Mouse (Mus musculus): ENCODE data around the gene Gid8. TPM values are rescaled to one million over a fixed set of nuclear protein-coding genes. Genes with fewer than 3 reads are reported as not detected.

Gid8 gene
- polyA plus RNA-seq, 1 experiment, result 22.8 TPM

DNA sequence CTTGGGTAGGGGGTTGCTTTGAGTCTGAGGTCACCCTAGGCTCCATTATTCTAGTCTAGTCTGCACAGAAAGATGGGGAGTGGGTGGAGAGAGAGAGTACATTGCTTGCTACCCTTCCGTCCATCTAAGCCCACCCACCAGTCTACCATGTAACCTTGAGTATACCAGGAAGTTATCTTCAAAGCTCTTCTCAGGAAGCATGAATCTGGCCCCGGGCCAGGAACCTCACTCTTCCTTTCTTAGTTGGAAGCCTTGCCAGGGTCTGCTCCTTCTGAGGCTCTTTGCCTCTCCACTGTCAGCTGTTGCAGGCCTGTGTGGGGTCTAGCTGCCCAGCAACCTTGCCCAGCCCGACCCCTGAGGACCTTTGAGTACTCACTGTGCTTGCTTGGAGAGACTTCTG is 21.1 kb downstream of the Gid8 start:
- H3K27me3 ChIP-seq (ENCODE audit: control insufficient read depth, insufficient read depth, low read length), result no peaks in the 10 kb centered on the region
- no peak overlapping the region for H3K4me3 ChIP-seq (ENCODE audit: extremely low read depth, insufficient read depth, insufficient read length)
- 29% methylated on average over 3 of the region's 3 CpGs for WGBS
- TF ChIP-seq CTCF (IDR thresholded peaks at IDR 0.05; ENCODE audit: extremely low read depth, insufficient read depth, insufficient read length, insufficient replicate concordance), result no peak
- no peak for TF ChIP-seq POLR2A (IDR thresholded peaks at IDR 0.05; ENCODE audit: low read depth, low read length)
- H3K36me3 ChIP-seq (ENCODE audit: control insufficient read depth, insufficient read depth, low read length), result no peaks in the 10 kb centered on the region; the same call in 1 of the 2 replicates
- peak overlapping the region; percentile 90 for H3K27ac ChIP-seq (ENCODE audit: insufficient read depth, low read length)
- peaks cover 26% of the 10 kb centered on the region; the same call in 1 of the 2 replicates for H3K4me1 ChIP-seq (ENCODE audit: control insufficient read depth, insufficient read depth, insufficient read length)
- peak; percentile 28 to 56 for DNase-seq (ENCODE audit: low read depth in 1 of 2, low spot score in 2 of 2)

GRCm38 (mm10) chr2:180731984-180732383 is 22.1 kb downstream of the Gid8 start:
- WGBS, result 50% methylated on average over 6 of the region's 6 CpGs
- no peak for DNase-seq (ENCODE audit: low read depth in 1 of 2, low spot score in 2 of 2)
- peak overlapping the region; percentile 90 for H3K27ac ChIP-seq (ENCODE audit: insufficient read depth, low read length)
- peak overlapping the region; percentile 10; the same call in 1 of the 2 replicates for H3K4me3 ChIP-seq (ENCODE audit: extremely low read depth, insufficient read depth, insufficient read length)
- H3K27me3 ChIP-seq (ENCODE audit: control insufficient read depth, insufficient read depth, low read length), result no peaks in the 10 kb centered on the region
- H3K4me1 ChIP-seq (ENCODE audit: control insufficient read depth, insufficient read depth, insufficient read length), result peaks cover 23% of the 10 kb centered on the region; the same call in 1 of the 2 replicates
- TF ChIP-seq CTCF (IDR thresholded peaks at IDR 0.05; ENCODE audit: extremely low read depth, insufficient read depth, insufficient read length, insufficient replicate concordance) (no peak), POLR2A (IDR thresholded peaks at IDR 0.05; ENCODE audit: low read depth, low read length) (no peak)
- no peaks in the 10 kb centered on the region; the same call in 1 of the 2 replicates for H3K36me3 ChIP-seq (ENCODE audit: control insufficient read depth, insufficient read depth, low read length)

DNA sequence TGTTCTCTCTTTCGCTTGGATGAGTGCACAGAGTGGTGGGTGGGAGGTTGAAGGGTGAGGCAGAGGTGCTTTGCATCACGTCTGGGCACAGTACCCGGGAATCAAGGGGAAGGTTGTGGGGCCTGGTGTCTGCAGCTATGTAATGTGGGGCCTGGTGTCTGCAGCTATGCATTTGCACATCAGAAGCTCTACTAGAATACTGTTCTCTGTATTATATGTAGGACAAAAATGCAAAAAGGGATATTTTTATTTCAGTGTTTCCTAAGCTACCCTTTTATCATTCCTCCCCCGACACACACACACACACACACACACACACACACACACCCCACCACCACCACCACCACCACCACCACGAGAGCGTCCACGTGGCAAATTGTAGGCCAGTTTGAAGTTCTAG is 25.3 kb downstream of the Gid8 start:
- H3K27ac ChIP-seq (ENCODE audit: insufficient read depth, low read length), result no peak overlapping the region
- no peak overlapping the region for H3K4me3 ChIP-seq (ENCODE audit: extremely low read depth, insufficient read depth, insufficient read length)
- H3K36me3 ChIP-seq (ENCODE audit: control insufficient read depth, insufficient read depth, low read length), result peaks cover 1% of the 10 kb centered on the region; the same call in 1 of the 2 replicates
- TF ChIP-seq POLR2A (IDR thresholded peaks at IDR 0.05; ENCODE audit: low read depth, low read length), result no peak
- no peak for TF ChIP-seq CTCF (IDR thresholded peaks at IDR 0.05; ENCODE audit: extremely low read depth, insufficient read depth, insufficient read length, insufficient replicate concordance)
- DNase-seq (ENCODE audit: low read depth in 1 of 2, low spot score in 2 of 2), result no peak
- H3K27me3 ChIP-seq (ENCODE audit: control insufficient read depth, insufficient read depth, low read length), result no peaks in the 10 kb centered on the region
- WGBS, result 82% methylated on average over 7 of the region's 7 CpGs
- H3K4me1 ChIP-seq (ENCODE audit: control insufficient read depth, insufficient read depth, insufficient read length), result peaks cover 3% of the 10 kb centered on the region; the same call in 1 of the 2 replicates

DNA sequence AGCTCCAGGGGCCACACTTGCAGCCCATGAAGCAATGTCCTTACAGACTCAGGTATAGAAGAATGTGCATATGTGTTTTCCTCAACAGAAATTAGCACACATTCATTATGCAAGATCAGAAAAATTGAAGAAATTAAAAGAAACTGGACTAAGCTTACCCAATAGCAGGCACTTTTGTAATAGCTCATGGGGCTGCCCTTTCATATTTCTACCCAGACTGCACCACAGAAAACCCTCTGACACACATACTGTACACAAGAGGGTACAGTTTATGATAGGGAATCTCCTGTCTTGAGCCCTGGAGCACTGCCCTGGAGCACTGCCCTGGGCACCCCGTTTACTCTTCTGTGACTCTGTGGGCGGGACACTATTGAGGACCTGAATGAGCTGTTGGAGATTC is 28.1 kb downstream of the Gid8 start:
- H3K4me3 ChIP-seq (ENCODE audit: extremely low read depth, insufficient read depth, insufficient read length), result no peak overlapping the region
- H3K4me1 ChIP-seq (ENCODE audit: control insufficient read depth, insufficient read depth, insufficient read length), result no peaks in the 10 kb centered on the region
- peaks cover 1% of the 10 kb centered on the region; the same call in 1 of the 2 replicates for H3K36me3 ChIP-seq (ENCODE audit: control insufficient read depth, insufficient read depth, low read length)
- H3K27ac ChIP-seq (ENCODE audit: insufficient read depth, low read length), result no peak overlapping the region
- no peak for TF ChIP-seq CTCF (IDR thresholded peaks at IDR 0.05; ENCODE audit: extremely low read depth, insufficient read depth, insufficient read length, insufficient replicate concordance)
- no peak for TF ChIP-seq POLR2A (IDR thresholded peaks at IDR 0.05; ENCODE audit: low read depth, low read length)
- 85% methylated on average over 2 of the region's 2 CpGs for WGBS
- DNase-seq (ENCODE audit: low read depth in 1 of 2, low spot score in 2 of 2), result no peak
- H3K27me3 ChIP-seq (ENCODE audit: control insufficient read depth, insufficient read depth, low read length), result no peaks in the 10 kb centered on the region

DNA sequence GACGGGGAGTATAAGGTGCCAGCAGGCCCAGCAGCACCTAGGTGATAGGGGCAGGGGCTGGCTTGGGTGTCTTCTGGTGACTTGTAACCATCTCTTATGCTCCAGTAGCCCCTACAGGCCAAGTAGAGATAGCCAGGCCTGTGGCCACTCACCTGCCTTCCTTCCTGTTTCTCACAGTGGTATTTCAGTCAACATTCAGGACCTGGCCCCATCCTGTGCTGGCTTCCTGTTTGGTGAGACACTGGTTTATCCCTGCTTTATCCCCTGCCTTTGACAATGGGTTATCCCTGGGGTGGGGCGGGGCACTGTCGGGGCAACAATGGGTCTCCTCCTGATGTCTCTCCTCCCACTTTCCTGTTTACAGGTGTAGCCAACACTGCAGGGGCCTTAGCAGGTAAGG is 30.4 kb downstream of the Gid8 start:
- no peak overlapping the region for H3K27ac ChIP-seq (ENCODE audit: insufficient read depth, low read length)
- TF ChIP-seq CTCF (IDR thresholded peaks at IDR 0.05; ENCODE audit: extremely low read depth, insufficient read depth, insufficient read length, insufficient replicate concordance), result no peak
- TF ChIP-seq POLR2A (IDR thresholded peaks at IDR 0.05; ENCODE audit: low read depth, low read length), result no peak
- DNase-seq (ENCODE audit: low read depth in 1 of 2, low spot score in 2 of 2), result no peak
- 68% methylated on average over 3 of the region's 3 CpGs for WGBS
- peaks cover 1% of the 10 kb centered on the region; the same call in 1 of the 2 replicates for H3K36me3 ChIP-seq (ENCODE audit: control insufficient read depth, insufficient read depth, low read length)
- no peaks in the 10 kb centered on the region for H3K4me1 ChIP-seq (ENCODE audit: control insufficient read depth, insufficient read depth, insufficient read length)
- no peak overlapping the region for H3K4me3 ChIP-seq (ENCODE audit: extremely low read depth, insufficient read depth, insufficient read length)
- no peaks in the 10 kb centered on the region for H3K27me3 ChIP-seq (ENCODE audit: control insufficient read depth, insufficient read depth, low read length)

DNA sequence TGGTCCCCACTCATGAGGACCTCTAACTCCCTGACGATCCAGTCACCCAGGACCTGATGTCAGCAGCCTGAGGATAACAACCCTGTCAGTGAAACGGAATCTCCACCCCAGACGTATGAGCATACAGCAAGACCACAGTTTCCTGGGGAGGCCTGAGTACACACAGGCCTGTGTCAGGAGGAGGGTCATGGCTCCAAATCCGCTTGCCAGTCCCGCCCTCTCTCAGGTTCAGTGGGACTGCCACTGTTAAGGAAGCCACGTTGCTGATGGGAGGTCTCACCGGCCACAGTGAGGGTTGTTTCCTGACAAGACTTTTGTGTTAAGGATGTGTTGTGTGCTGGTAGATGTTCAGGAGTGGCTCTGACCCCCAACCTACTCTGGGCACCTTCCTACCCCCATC is 31.5 kb downstream of the Gid8 start:
- 66% methylated on average over 7 of the region's 7 CpGs for WGBS
- TF ChIP-seq POLR2A (IDR thresholded peaks at IDR 0.05; ENCODE audit: low read depth, low read length), result no peak
- no peak for TF ChIP-seq CTCF (IDR thresholded peaks at IDR 0.05; ENCODE audit: extremely low read depth, insufficient read depth, insufficient read length, insufficient replicate concordance)
- DNase-seq (ENCODE audit: low read depth in 1 of 2, low spot score in 2 of 2), result no peak
- Histone ChIP-seq H3K4me3 (ENCODE audit: extremely low read depth, insufficient read depth, insufficient read length) (no peak overlapping the region), H3K4me1 (ENCODE audit: control insufficient read depth, insufficient read depth, insufficient read length) (no peaks in the 10 kb centered on the region), H3K27ac (ENCODE audit: insufficient read depth, low read length) (no peak overlapping the region), H3K36me3 (ENCODE audit: control insufficient read depth, insufficient read depth, low read length) (peaks cover 1% of the 10 kb centered on the region; the same call in 1 of the 2 replicates), H3K27me3 (ENCODE audit: control insufficient read depth, insufficient read depth, low read length) (no peaks in the 10 kb centered on the region)

- H3K27me3 ChIP-seq (ENCODE audit: control insufficient read depth, insufficient read depth, low read length), result no peaks in the 10 kb centered on the region
- no peak overlapping the region for H3K4me3 ChIP-seq (ENCODE audit: extremely low read depth, insufficient read depth, insufficient read length)
- H3K4me1 ChIP-seq (ENCODE audit: control insufficient read depth, insufficient read depth, insufficient read length), result no peaks in the 10 kb centered on the region
- WGBS, result 85% methylated on average over 6 of the region's 6 CpGs
- H3K27ac ChIP-seq (ENCODE audit: insufficient read depth, low read length), result no peak overlapping the region
- no peak for DNase-seq (ENCODE audit: low read depth in 1 of 2, low spot score in 2 of 2)
- TF ChIP-seq POLR2A (IDR thresholded peaks at IDR 0.05; ENCODE audit: low read depth, low read length) (no peak), CTCF (IDR thresholded peaks at IDR 0.05; ENCODE audit: extremely low read depth, insufficient read depth, insufficient read length, insufficient replicate concordance) (no peak)
- H3K36me3 ChIP-seq (ENCODE audit: control insufficient read depth, insufficient read depth, low read length), result peaks cover 1% of the 10 kb centered on the region; the same call in 1 of the 2 replicates
Measured at GRCm38 (mm10) chr2:180742820-180743219, 32.9 kb downstream of the Gid8 start.
